Mouse (Mus musculus) lung, adult 18-20 months (tissue): ENCODE results near the gene Dcpp2.
A peak's percentile ranks its signal among the peaks of the same experiment; 100 is the strongest.
"Not testable (repeated sequence)": the region's sequence is repeated elsewhere in the genome, so short reads cannot be mapped to it uniquely, and the experiment has no call there.

Experiments
- DNase-seq, 2 experiments: peaks; one replicate each; pipeline ENCODE4 v3.0.0; 2022; ENCODE audit warnings: mixed read lengths in 2 of 2

Gene Dcpp2

DNA sequence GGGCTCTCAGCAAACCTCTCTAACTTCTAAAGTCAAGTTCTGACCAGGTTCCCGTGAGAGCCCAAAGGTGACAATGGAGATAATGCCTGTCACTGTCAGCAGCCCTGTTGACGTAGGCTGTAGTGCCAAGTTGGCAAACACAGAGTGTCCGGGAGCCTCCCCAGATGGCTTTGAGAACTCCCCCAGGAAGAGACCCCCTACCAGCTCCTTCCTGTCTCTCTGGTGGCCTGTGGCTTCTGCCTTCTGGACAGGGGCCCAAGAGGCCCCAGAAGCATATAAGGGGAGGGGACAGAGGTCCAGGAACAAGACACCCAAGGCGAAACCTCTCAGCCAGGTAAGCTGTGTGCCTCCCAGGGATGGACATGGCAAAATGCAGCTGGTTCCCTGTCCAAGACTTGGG, at the start of gene Dcpp2, which contains the start of gene Dcpp1:
Dcpp2 (plus strand) TSS at position 305 of the 400 bp plus-strand sequence.
Dcpp1 (plus strand) TSS at position 301 of the 400 bp plus-strand sequence.
- DNase-seq: not testable (repeated sequence)

DNA sequence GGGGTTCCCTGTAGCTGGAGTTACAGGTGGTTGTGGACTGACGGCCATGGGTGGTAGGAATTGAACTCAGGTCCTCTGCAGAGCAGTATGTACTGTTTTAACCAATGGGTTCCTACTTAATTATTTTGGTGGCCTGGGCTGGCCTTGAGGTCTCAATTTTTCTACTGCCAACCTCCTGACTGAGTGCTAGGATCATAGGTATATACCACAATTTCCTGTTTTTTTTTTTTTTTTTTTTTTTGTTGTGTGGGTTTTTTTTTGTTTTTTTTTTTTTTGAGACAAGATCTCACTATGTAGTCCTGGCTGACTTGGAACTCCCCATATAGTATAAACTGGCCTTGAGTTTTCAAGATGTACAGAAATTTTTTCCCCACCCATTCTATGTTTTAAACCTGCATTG, 49.5 kb upstream of the Dcpp2 start:
- no peak for DNase-seq

DNA sequence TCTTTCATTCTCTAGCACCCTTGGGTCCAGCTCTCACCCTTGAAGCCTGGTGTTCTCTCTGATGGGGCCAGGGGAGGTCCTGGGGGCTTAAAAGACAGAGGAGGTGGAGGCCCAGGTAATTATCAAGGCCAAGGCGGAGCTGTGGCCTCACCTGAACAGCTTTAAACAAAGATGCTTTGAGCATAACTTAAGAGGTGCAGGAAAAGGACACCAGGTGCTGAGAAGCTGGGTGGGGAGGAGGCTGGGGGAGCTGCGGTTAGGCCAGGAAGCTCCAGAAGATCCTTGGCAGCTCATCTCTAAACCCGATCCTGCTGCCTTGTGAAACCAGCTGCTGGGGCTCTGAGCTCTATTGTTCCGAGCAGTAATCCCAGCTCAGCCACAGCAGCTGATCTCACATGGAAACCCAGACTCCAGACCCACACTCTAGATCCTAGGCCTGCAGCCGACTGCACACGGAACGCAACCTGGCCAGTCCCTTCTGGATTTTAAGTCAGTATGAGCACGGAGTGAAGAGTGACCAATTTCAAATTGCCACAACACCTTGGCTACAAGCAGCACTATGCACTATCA, 44.6 kb upstream of the Dcpp2 start, which contains the start of gene Prss33:
Prss33 (minus strand) TSS at position 51 of the 570 bp plus-strand sequence.
- no peak for DNase-seq

DNA sequence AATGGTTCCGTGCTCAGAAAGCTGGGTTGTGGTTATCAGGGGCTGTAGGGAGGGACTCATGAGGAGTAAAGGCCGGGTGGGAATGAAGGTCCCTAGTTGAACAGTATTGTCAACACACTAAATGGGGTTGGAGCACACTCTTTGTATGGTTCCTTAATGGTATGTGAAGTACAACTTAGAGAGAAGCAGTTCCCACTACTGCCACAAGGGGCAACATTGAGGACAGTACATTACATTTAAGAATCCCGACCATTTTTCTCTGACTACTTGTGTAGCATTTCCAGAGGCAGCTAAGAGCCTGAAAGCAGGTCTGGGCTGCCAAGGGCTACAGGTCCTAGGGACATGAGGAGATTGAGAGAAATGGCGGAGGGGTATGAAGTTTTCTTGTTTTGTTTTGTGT, 39.5 kb upstream of the Dcpp2 start:
- DNase-seq: peak in 1 of 2 experiments; percentile 54

DNA sequence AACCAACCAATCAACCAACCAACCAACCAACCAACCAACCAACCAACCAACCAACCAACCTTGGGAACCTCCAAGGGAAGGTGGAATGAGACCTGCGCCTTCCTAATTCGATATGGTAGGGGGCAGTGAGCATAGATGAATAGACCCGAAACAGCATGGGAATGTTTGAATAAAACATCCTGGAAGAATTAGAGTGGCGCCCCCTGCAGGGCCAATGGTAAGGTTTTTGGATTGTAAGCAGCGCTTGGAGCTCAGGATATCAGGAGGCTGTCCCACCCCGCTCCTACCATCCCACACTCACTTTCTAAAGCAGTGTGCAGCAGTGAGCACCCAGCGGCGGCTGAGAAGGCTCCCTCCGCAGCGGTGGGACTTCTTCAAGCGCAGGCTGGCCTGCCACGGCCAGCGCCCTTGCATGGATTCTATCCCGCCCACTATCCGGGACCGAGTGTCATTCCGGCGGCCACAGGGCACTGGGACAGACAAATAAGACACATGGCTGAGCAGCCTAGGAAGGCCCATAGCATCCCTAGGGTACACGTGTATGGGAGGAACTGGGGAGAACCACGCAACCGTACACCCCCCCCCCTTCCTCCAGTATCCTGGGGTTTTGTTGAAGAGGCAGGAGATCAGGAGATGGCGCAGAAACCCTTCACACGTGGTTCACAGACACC, 37.4 kb upstream of the Dcpp2 start:
- DNase-seq: no peak

DNA sequence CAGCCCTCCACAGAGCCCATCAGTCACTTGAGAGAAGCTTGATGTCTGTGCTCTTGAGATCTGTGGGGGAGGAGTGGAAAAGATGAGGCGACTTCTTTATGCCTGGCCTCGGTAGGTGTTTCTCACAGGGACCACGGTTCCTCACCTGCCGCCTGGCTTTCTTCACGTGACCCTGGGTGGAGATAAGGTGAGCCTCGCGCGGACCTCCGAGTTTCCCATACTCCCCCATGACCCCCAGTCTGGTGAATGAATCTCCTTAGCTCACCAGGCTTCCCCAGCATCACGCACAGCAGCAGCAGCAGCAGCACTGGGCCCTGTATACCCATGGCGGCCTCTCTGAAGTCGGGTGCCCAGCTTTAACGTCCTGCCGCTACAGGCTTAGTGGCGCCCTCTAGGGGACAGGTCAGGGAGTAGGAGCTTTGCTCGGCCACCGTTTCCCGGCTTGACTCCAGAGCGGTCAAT, 36.8 kb upstream of the Dcpp2 start, which contains the start of the genes Prss32 and Prss41:
Prss32 (plus strand) TSS at position 44 of the 462 bp plus-strand sequence.
Prss41 (minus strand) TSS at position 361 of the 462 bp plus-strand sequence.
- peak; percentile 54 to 65 for DNase-seq

DNA sequence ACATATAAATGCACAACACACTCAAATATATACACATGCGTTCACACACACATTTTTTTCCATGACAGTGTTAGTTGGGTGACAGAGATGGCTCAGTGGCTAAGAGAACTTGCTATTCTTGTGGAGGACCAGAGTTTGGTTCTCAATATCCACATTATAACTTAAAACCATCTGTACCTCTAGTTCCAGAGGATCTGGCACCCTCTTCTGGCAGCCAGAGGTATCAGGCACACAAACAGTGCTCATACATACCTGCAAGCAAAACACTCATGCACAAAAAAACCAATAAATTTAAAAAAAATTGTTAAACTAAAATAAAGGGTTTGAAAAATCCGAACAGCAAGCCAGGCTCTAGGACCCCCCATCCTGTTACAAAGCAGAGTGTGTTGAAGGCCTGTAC, 30.7 kb upstream of the Dcpp2 start:
- DNase-seq: no peak

DNA sequence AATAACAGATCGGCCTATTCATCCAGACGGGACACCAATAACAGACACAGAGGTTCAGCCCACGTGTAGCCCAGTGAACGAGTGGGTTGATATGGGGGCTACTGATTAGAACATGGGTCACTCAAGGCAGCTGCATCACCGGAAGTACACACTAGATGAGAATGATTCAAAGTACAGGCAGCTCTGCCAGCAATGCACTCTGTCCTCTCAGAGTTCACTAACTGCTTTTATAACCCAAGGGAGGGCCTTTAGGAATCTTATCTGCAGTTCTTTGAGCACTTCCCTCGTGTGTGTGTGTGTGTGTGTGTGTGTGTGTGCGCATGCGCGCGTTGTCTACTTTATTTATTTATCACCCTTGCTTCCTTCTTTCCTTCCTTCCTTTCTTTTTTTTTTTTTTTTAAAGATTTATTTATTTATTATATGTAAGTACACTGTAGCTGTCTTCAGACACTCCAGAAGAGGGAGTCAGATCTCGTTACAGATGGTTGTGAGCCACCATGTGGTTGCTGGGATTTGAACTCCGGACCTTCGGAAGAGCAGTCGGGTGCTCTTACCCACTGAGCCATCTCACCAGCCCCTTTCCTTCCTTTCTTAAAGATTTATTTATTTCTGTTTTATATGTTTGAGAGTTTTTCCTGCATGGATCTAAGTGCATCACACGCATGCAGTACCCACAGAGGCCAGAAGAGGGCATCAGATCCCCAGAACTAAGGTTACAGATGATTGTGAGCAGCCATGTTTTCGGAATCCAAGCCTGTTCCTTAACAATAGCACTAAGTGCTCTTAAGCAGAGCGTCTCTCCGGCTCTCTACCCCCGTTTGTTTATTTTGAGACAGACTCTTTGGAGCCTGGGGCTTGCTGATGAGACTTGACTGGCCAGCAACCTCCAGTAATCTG, 29.6 kb upstream of the Dcpp2 start:
- DNase-seq: peak; percentile 40 to 52

DNA sequence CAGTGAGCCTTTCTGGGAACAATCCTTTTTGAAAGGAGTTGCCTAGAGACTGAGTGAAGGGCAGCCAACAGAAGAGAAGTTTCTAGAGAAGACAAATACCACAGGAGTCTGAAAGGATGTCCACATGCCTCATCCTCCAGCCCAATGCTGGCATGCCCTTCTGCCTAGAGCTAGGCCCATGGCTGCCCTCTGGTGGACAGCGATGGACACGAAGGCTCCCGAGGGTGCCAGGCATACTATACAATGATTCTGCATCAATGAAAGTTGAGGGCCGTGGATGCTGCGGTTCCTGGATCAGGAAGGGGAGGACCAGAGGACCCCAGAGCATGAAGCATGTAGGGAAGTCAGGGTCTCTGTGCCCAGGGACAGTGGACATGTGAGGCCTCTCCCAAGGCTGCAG, 27.4 kb upstream of the Dcpp2 start:
- DNase-seq: peak; percentile 18 to 33

DNA sequence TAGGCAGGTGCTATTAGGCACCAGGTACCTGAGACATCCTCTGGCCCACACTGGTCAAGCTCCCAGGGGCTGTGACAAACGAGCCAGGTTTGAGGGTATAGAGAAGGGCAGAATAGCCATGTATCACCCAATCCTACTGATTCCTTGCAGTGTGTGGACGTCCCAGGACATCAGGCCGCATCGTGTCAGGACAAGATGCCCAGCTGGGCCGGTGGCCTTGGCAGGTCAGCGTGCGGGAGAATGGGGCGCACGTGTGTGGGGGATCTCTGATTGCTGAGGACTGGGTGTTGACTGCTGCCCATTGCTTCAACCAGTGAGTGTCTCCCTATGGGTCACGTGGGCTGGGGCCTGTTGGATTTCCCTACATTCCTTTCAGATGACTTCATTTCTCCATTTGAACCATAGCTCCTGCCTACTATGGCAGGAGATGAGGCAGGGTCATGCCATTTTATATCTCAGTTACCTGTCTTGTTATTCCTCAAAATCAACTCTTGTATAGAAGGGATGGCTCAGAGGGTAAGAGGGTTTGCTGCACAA, 26.4 kb upstream of the Dcpp2 start:
- DNase-seq: no peak

DNA sequence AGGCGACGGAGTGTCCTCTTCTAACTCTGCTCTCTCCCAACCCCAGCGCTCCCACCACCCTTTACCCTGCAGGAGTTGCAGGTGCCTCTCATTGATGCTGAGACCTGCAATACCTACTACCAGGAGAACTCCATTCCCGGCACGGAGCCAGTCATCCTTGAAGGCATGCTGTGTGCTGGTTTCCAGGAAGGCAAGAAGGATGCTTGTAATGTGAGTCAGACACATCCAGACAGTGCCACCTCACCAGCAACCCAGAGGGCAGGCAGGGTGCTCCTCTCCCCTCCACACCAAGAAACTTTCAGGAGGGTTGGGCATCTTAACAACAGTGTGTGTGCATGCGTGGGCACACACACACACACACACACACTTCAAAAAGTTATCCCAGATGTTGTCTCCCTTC, 23.5 kb upstream of the Dcpp2 start:
- no peak for DNase-seq

DNA sequence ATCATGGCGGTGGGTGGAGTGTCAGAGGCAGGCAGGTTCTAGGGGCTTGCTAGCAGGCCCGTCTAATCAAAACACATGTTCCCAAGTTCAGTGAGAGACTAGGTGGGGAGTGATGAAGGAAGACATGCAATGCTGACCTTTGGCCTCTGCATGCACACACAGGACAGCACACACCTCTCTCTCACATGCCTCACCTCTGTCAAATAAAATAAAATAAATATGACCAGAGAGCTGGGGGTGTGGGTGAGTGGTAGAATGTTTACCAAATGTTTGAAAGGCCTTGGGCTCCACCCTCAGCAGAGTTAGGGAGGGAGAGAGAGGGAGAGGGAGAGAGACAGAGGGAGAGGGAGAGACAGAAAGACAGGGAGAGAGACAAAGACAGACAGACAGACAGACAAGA, 22.8 kb upstream of the Dcpp2 start:
- no peak for DNase-seq

DNA sequence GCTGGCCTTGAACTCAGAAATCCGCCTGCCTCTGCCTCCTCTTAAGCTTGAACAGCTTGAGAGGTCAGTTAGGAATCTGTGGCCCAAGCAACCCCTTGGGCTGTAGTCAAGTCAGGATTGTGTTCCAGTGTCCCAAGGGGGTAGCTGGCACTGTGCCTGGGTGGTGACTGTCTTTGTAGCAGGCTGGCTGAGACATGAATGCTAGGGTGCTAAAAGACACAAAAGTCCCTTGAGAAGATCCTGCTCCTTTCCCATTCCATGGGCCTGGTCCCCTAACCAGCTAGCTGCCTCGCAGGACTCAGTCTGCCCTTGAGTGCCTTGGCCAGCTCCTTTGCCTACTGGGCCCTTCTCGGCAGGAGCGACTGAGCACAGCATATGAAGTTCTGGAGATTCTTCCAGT, 17.8 kb upstream of the Dcpp2 start:
- no peak for DNase-seq

DNA sequence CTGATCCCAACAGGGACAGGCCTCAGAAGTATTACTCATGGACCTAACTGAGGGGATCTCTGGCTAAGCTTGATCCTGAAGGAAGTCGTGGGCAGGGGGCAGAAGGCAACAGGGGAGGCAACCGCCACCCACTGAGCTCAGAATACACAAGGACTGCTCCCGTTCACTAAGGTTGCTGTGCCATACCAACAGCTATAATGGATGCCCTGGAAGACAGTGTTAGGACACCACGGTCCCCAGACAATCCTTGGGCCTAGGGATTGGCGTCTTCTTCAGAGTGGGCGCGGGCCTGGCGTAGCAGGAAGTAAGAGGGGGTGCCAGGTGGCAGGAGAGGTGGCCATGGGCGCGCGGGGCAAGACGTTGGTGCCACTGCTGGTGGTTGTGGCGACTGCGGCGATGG, 12.9 kb upstream of the Dcpp2 start, which contains the start of gene Prss21:
Prss21 (plus strand) TSS at position 301 of the 400 bp plus-strand sequence.
- DNase-seq: no peak

DNA sequence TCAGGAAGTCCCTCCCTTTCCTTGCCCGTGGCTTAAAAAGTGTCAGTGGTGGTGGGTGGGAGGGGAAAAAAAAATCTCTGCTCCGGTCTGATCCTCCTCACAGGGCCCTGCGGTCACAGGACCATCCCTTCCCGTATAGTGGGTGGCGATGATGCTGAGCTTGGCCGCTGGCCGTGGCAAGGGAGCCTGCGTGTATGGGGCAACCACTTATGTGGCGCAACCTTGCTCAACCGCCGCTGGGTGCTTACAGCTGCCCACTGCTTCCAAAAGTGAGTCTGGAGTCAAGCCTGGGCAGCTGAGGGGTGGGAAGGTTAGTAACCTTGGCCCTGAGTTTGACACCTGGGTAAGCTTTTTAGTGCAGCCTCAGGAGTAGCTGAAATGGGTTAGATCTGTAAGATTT, 12.2 kb upstream of the Dcpp2 start:
- peak; percentile 26 to 36 for DNase-seq

DNA sequence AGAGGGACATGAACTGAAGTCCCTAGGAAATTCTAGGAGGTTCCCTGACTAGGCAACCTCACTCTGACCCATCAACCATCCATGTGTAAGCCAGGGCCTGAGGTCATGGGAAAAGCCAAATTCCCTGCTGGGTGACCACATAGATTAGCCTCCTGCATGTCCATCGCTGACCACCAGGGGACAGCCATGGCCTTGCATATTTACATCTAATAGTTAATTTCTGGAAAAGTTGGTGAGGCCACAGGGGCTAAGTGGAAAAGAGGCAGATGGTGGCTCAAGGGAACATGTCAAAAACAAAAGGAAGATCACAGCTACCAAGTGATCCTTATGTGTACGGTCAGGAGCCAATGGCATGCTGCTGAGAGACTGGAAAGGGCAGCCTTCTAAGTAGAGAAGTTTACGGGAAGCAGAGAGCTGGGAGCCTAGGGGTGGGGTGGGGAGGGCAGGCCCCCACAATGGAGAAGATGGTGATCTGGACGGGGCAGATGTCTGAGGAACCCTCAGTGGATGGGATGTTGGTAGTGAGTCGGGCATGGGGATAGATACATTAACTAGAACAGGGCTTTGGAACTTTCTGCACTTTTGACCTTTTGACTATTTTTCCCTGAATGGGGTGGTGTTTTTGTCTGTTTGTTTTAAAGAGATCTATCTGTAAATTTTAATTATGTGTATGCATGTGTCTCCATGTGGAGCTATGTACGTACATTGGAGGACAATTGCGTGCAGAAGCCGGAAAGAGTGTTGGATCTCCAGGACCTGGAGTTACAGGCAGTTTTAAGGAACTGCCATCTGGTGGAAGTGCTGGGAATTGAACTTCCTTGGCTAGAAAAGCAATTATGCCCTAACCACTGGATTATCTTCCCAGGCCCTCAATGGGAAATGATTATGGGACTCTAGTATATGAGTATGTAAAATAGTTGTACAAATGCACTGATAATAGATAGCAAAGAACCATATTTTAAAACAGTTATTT, 6.5 kb upstream of the Dcpp2 start:
- DNase-seq: peak; percentile 42 to 58

DNA sequence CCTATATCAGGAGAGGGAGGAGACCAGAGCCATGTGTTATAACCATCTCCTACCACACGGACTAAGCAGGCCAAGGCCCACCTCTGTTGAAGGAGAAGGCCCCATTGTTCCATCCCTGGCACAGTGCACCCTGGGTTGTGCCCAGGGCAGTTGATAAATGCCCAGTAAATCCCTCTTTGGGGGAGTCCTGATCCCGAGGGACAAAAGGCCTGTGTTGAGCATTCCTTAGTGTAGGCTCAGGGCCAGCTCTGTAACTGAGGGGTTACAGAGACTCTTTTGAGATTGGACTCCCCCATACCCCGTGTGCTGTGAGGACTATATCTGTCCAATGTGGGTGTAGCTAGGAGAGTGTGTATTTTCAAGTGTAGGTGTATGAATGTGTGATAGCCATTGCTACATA, 3.9 kb upstream of the Dcpp2 start:
- DNase-seq: no peak

DNA sequence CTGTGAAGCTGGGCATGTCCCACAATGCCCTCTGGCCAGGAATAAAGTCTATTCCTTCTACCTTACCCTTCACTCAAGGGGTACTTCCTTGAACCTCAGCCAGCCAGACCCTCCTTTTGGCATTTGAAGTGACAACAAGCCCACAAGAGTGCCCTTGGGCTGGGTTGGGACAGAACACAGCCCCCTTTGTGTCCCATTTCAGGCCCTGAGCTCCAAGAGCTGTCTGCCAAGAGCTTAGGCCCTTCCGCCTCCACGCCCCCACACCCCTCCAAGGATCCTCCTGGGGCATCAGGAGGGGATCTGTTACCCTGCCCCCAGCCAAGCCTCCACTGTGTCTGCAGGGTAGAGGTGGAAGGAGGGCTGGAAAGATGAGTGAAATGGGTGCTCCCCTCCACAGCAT, 3.5 kb upstream of the Dcpp2 start:
- no peak for DNase-seq

DNA sequence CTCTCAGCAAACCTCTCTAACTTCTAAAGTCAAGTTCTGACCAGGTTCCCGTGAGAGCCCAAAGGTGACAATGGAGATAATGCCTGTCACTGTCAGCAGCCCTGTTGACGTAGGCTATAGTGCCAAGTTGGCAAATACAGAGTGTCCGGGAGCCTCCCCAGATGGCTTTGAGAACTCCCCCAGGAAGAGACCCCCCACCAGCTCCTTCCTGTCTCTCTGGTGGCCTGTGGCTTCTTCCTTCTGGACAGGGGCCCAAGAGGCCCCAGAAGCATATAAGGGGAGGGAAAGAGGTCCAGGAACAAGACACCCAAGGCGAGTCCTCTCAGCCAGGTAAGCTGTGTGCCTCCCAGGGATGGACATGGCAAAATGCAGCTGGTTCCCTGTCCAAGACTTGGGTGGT, 36.5 kb downstream of the Dcpp2 start, which contains the start of gene Dcpp3:
Dcpp3 (plus strand) TSS at position 301 of the 400 bp plus-strand sequence.
- DNase-seq: not testable (repeated sequence)

DNA sequence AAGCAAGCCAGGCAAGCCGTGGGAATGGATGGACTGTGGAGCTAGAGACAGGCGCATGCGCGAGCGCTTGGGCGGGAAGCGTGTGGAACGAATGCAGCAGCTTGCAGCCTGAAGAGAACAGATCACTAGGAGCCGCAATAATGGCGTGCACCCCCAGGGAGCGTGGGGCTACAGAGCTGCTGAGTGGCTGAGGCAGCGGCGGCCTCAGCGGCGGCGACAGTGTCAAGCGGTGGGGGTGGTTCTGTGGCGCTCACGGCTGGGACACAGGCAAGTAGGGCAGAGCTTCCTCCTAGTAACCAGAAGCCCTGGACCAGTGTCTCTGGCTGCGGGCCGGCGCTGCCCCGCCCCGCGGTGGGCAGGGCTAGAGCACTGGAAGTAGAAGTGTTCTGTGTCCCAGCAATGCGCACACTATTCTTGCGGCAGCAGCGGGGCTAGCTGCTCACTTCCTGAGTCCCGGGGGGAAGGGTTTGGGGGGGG, 43.9 kb downstream of the Dcpp2 start:
- peak; percentile 92 to 95 for DNase-seq

DNA sequence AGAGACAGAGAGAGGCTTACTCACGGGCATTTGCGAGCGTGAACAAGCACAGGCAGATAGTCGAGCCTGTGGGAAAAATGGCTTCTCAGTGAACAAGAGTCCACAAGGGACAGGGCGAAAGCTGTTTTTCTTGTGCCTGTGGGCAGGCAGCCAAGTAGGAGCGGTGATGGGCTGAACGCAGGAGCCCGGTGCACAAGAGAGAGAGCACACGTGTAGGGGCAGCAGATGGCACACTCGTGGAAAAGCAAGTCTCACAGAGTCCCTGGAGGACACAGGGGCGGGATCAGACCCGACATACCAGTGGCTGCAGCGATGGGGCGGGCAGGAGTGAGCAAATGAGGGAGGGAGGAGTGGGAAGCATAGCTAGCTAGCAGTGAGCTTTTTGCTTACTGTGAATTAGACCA, 44.4 kb downstream of the Dcpp2 start:
- DNase-seq: peak; percentile 41 to 65
